Mouse (Mus musculus): ENCODE data around the gene Mroh9. TPM values are rescaled to one million over a fixed set of nuclear protein-coding genes. Genes with fewer than 3 reads are reported as not detected.

The Mroh9 gene
- polyA plus RNA-seq, 2 experiments from 2014 or later = not detected

Other genes starting within 250 kb of the Mroh9 start
- 1 to 10 TPM in 1 of 2 experiments, under 1 TPM in 1; 0.34 to 3.6 TPM for gene Fmo1, start 219.1 kb downstream of the Mroh9 start, polyA plus RNA-seq (2017; shearing (Covaris generic))
- not detected for gene Fmo2, start 186.9 kb downstream of the Mroh9 start, polyA plus RNA-seq (2017; shearing (Covaris generic))
- not detected for gene Fmo6, start 148.2 kb downstream of the Mroh9 start, polyA plus RNA-seq (2017; shearing (Covaris generic))
- gene Fmo3, start 101.1 kb downstream of the Mroh9 start, polyA plus RNA-seq (2017; shearing (Covaris generic)) = not detected
- gene Prrx1, start 228.0 kb upstream of the Mroh9 start, polyA plus RNA-seq (2017; shearing (Covaris generic)) = under 1 TPM in 1 of 2 experiments, not detected in 1; 0.17 TPM